Mouse (Mus musculus): ENCODE measurements around the gene Mrpl49. TPM values are rescaled to one million over a fixed set of nuclear protein-coding genes. Genes with fewer than 3 reads are reported as not detected.

The Mrpl49 gene
- polyA plus RNA-seq, 1 experiment from 2014 or later, result 81.7 TPM

DNA sequence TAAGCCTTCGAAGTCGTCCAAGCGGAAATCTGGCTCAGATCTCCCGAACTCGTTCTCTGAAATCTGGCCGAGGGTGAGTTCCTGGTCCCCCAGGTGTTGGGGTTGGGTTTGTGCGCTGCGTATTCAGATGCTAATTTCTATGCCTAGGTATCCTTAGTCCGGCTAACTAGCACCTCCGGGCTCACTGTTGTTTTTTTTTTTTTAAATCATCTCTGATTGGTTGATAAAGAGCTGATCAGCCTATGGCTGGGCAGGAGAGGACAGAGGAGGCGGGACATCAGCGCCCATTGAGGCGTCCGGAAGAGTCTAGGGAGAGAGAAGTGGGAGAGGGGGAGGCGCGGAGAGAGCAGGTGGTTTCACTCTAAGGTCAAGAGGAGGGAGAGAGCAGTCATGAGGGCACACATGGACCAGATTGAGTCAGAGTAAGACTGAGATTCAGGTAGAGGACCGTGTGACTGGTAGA is 27.9 kb upstream of the Mrpl49 start:
- H3K9ac ChIP-seq (ENCODE audit: low read depth, low read length), result peak overlapping the region; percentile 59
- WGBS, result under 1% methylated on average over 17 of the region's 17 CpGs
- peaks cover 6% of the 10 kb centered on the region for H3K4me1 ChIP-seq (replicated peaks; ENCODE audit: control insufficient read depth, insufficient read depth, low read length)
- H3K4me3 ChIP-seq (ENCODE audit: low read depth, low read length), result peak overlapping the region; percentile 78
- H3K27me3 ChIP-seq (ENCODE audit: control insufficient read depth, insufficient read depth, low read length), result no peaks in the 10 kb centered on the region
- peak; percentile 78 for ATAC-seq (ENCODE audit: low FRiP score)
- no peaks in the 10 kb centered on the region for H3K9me3 ChIP-seq (ENCODE audit: control insufficient read depth, low read length)
- peaks cover 3% of the 10 kb centered on the region for H3K36me3 ChIP-seq (ENCODE audit: control insufficient read depth, insufficient read depth, low read length)
- peak overlapping the region; percentile 90 for H3K4me2 ChIP-seq (replicated peaks; ENCODE audit: low read depth, low read length)
- peak; percentile 77 for DNase-seq (ENCODE audit: low spot score)
- H3K27ac ChIP-seq (ENCODE audit: low read depth, low read length), result no peak overlapping the region

DNA sequence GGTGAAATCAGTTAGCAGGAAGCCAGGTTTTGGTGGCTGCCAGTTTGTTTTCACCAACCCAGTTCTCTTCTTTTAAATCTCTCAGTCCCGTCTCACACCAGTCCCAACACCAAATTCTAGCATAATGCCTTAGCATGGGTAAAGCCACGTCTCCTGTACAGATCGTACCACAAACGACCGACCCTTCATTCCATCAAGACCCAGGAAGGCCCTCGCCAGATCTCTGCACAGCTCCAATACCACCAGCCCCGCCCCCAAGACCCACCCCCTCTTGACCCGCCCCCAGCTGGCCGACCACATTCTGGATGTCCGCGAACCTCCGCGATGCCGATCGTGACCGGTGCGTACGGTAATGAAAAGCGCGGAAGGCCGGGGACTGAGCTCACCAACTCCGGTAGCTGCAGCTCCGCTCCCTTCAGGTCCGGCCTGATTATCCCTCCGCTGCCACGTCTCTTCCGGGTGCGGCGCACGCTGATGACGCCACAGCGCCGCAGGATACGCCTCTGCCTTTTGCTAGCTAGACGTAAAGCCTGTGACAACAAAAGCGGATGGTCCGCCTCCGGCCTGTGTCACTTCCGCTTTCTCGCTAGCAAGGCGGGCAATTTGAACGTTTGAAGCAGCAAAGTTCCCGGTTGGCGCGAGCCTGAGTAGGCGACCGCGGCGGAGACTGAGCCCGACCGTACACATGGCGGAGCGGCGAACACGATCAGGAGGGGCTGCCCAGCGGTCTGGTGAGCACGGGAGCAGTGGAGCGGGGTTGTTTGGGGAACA is 27.1 kb upstream of the Mrpl49 start, which contains the start of the genes Zfpl1 and Cdca5:
Gene Zfpl1, minus strand, starts transcription at position 479 of the 771 bp plus-strand sequence.
Gene Cdca5, plus strand, starts transcription at position 506 of the 771 bp plus-strand sequence.
- under 1% methylated on average over 58 of the region's 58 CpGs for WGBS
- DNase-seq (ENCODE audit: low spot score) (peak; percentile 100), ATAC-seq (ENCODE audit: low FRiP score) (peak; percentile 89)
- Histone ChIP-seq H3K4me3 (ENCODE audit: low read depth, low read length) (peak within 1 kb of the TSS; percentile 78), H3K27ac (ENCODE audit: low read depth, low read length) (peak within 1 kb of the TSS; percentile 58; the same call in 1 of the 2 replicates), H3K27me3 (ENCODE audit: control insufficient read depth, insufficient read depth, low read length) (no peaks in the 10 kb centered on the region), H3K9ac (ENCODE audit: low read depth, low read length) (peak within 1 kb of the TSS; percentile 73), H3K9me3 (ENCODE audit: control insufficient read depth, low read length) (no peaks in the 10 kb centered on the region), H3K36me3 (ENCODE audit: control insufficient read depth, insufficient read depth, low read length) (no peaks in the 10 kb centered on the region; the same call in 1 of the 2 replicates), H3K4me2 (replicated peaks; ENCODE audit: low read depth, low read length) (peak within 1 kb of the TSS; percentile 90), H3K4me1 (replicated peaks; ENCODE audit: control insufficient read depth, insufficient read depth, low read length) (peaks cover 6% of the 10 kb centered on the region)

DNA sequence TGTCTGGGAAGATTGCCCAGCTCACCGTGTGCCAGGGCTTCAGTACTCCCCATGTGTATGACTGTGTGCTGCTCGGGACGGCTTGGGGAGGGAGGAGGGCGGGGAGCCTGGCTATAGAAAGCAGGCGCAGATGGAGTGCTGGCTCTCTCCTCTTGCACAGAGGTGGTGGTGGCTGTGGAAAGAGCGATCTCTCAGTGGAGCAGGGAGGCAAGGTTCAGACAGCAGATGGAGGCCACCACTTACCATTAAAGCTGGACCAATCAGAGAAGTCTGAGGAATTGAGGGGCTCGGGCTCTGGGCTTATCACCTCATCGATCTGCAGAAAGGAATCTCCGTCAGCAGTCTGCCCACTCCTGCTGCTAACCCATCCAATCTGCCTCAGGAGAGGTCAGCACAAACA is 24.6 kb upstream of the Mrpl49 start, which contains the start of gene Gm28374:
Gene Gm28374, minus strand, starts transcription at position 101 of the 400 bp plus-strand sequence.
- whole genome bisulfite sequencing, result 90% methylated on average over 9 of the region's 9 CpGs
- Histone ChIP-seq H3K4me1 (replicated peaks; ENCODE audit: control insufficient read depth, insufficient read depth, low read length) (peaks cover 6% of the 10 kb centered on the region), H3K9me3 (ENCODE audit: control insufficient read depth, low read length) (no peaks in the 10 kb centered on the region), H3K9ac (ENCODE audit: low read depth, low read length) (no peak within 1 kb of the TSS), H3K4me2 (replicated peaks; ENCODE audit: low read depth, low read length) (no peak within 1 kb of the TSS), H3K36me3 (ENCODE audit: control insufficient read depth, insufficient read depth, low read length) (no peaks in the 10 kb centered on the region), H3K27me3 (ENCODE audit: control insufficient read depth, insufficient read depth, low read length) (no peaks in the 10 kb centered on the region), H3K4me3 (ENCODE audit: low read depth, low read length) (no peak within 1 kb of the TSS), H3K27ac (ENCODE audit: low read depth, low read length) (no peak within 1 kb of the TSS)
- DNase-seq (ENCODE audit: low spot score), result no peak
- ATAC-seq (ENCODE audit: low FRiP score), result no peak

DNA sequence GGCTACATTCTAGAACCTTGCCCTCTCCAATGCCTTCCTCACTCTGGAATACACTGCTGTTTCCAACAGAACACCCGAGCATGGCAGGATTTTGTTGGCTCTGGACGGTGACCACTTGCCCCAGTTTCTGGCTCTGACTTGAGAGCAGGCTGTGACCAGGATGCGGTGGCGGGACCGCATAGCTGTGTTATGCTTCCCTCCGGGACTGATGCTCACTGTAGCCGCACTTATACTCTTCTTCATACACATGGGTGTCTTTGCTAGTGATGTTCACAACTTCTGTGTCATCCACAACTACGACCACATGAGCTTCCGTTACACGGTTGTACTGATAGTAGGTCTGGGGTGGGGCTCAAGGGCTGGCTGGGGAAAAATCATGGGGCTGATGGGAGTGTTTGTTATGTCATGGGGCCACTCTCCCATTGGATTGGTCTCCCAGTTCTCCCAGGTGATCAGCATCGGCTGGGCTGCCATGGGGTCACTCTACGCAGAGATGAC is 22.4 kb upstream of the Mrpl49 start, which contains the start of gene Tmem262:
Gene Tmem262, plus strand, starts transcription at position 51 of the 498 bp plus-strand sequence.
- Histone ChIP-seq H3K36me3 (ENCODE audit: control insufficient read depth, insufficient read depth, low read length) (no peaks in the 10 kb centered on the region), H3K4me3 (ENCODE audit: low read depth, low read length) (no peak within 1 kb of the TSS), H3K9me3 (ENCODE audit: control insufficient read depth, low read length) (no peaks in the 10 kb centered on the region), H3K4me1 (replicated peaks; ENCODE audit: control insufficient read depth, insufficient read depth, low read length) (peaks cover 12% of the 10 kb centered on the region), H3K4me2 (replicated peaks; ENCODE audit: low read depth, low read length) (no peak within 1 kb of the TSS), H3K9ac (ENCODE audit: low read depth, low read length) (no peak within 1 kb of the TSS), H3K27ac (ENCODE audit: low read depth, low read length) (no peak within 1 kb of the TSS), H3K27me3 (ENCODE audit: control insufficient read depth, insufficient read depth, low read length) (no peaks in the 10 kb centered on the region)
- DNase-seq (ENCODE audit: low spot score), result no peak
- ATAC-seq (ENCODE audit: low FRiP score), result no peak
- WGBS, result 93% methylated on average over 12 of the region's 12 CpGs

DNA sequence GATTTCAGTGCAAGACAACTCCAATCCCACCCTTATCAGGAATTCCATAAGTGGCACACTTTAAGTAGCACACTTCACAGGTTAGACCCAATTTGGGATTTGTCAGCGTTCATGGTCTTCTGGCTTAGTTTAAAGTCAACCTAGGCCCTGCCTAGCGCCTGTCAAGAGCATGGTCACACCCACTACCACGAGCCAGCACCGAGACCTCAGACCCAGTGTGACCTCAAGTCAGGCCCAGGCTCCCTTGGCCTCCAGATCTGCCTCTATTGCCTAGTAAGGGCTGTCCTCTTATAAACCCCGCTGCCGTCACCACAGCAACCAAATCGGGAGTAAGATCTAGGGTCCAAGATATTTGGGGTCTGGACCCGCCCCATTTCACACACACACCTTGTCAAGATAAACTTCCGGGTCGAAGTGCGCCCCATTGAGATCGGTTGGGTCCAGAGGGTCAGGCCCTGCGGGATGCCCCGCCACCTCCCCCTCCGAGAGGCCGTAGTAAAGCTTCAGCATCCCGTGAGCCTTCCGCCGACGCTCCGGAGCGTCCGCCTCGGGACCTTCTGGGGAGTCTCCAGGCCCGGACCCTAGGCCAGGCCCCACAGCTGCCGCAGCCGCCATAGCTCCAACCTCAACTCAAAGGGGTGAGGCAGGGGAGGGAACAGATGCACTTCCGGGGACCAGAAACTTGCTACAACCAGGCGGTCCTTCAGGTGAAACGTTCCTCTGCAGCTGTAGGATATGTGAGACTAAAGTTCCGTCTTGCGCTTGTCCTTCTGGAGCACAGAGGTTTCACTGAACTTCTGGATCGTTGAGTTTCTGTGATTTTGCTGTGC is 19.2 kb upstream of the Mrpl49 start, which contains the start of gene Vps51:
Gene Vps51, minus strand, starts transcription at position 668 of the 830 bp plus-strand sequence.
- H3K9me3 ChIP-seq (ENCODE audit: control insufficient read depth, low read length), result no peaks in the 10 kb centered on the region
- peak within 1 kb of the TSS; percentile 60 for H3K9ac ChIP-seq (ENCODE audit: low read depth, low read length)
- 1% methylated on average over 33 of the region's 33 CpGs for WGBS
- ATAC-seq (ENCODE audit: low FRiP score), result peak; percentile 80
- H3K4me3 ChIP-seq (ENCODE audit: low read depth, low read length), result peak within 1 kb of the TSS; percentile 48
- no peaks in the 10 kb centered on the region for H3K36me3 ChIP-seq (ENCODE audit: control insufficient read depth, insufficient read depth, low read length)
- H3K4me1 ChIP-seq (replicated peaks; ENCODE audit: control insufficient read depth, insufficient read depth, low read length), result peaks cover 5% of the 10 kb centered on the region; the same call in 1 of the 2 replicates
- H3K27me3 ChIP-seq (ENCODE audit: control insufficient read depth, insufficient read depth, low read length), result no peaks in the 10 kb centered on the region
- peak; percentile 88 for DNase-seq (ENCODE audit: low spot score)
- peak within 1 kb of the TSS; percentile 83 for H3K4me2 ChIP-seq (replicated peaks; ENCODE audit: low read depth, low read length)
- H3K27ac ChIP-seq (ENCODE audit: low read depth, low read length), result peak within 1 kb of the TSS; percentile 60; the same call in 1 of the 2 replicates

DNA sequence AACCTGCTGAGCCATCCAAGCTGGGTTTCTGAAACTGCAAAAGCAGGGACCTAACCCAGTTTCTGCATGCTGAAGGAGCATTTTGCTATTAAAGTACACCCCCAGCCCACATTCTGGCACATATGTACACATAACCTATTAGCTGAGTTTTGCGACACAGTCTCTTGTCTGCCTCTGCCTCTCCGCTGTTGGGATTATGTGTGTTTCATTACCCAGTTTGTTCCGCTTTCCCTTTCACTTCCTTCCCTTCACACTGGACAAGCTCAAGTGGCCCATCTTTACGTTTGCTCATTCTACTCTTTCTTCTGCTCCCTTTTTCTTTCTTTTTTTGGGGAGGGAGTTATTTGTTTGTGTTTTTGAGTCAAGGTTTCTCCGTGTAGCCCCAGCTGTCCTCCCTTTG is 16.3 kb upstream of the Mrpl49 start:
- Histone ChIP-seq H3K9me3 (ENCODE audit: control insufficient read depth, low read length) (no peaks in the 10 kb centered on the region), H3K4me2 (replicated peaks; ENCODE audit: low read depth, low read length) (no peak overlapping the region), H3K9ac (ENCODE audit: low read depth, low read length) (no peak overlapping the region), H3K4me3 (ENCODE audit: low read depth, low read length) (no peak overlapping the region), H3K4me1 (replicated peaks; ENCODE audit: control insufficient read depth, insufficient read depth, low read length) (peaks cover 5% of the 10 kb centered on the region; the same call in 1 of the 2 replicates), H3K27me3 (ENCODE audit: control insufficient read depth, insufficient read depth, low read length) (no peaks in the 10 kb centered on the region), H3K36me3 (ENCODE audit: control insufficient read depth, insufficient read depth, low read length) (0 out of 2 replicates have a peak, but pooled peaks cover 5% of the 10 kb centered on the region), H3K27ac (ENCODE audit: low read depth, low read length) (no peak overlapping the region)
- no peak for ATAC-seq (ENCODE audit: low FRiP score)
- WGBS, result 97% methylated on average over 5 of the region's 5 CpGs
- DNase-seq (ENCODE audit: low spot score), result no peak

DNA sequence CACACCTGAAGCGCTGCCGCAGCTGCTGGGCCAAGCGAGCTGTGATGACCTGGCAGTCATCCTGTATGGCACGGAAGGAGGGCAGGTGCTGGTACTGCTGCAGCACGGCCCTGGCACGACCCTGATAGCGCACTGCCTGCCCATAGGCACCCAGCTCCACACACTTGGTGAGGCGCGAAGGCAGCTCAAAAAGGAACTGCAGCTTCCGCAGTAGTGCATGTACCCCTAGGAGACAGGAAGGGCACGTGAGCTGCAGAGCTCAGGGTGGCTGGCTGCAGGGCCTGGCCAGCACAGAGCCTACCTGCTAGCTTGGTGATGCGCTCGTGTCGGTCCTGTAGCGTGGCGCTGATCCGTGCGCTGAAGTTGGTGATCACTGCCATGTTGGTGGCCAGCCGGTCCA is 13.7 kb upstream of the Mrpl49 start:
- Histone ChIP-seq H3K9me3 (ENCODE audit: control insufficient read depth, low read length) (no peaks in the 10 kb centered on the region), H3K27ac (ENCODE audit: low read depth, low read length) (no peak overlapping the region), H3K27me3 (ENCODE audit: control insufficient read depth, insufficient read depth, low read length) (no peaks in the 10 kb centered on the region), H3K36me3 (ENCODE audit: control insufficient read depth, insufficient read depth, low read length) (0 out of 2 replicates have a peak, but pooled peaks cover 5% of the 10 kb centered on the region), H3K9ac (ENCODE audit: low read depth, low read length) (no peak overlapping the region), H3K4me3 (ENCODE audit: low read depth, low read length) (no peak overlapping the region), H3K4me2 (replicated peaks; ENCODE audit: low read depth, low read length) (no peak overlapping the region), H3K4me1 (replicated peaks; ENCODE audit: control insufficient read depth, insufficient read depth, low read length) (peaks cover 10% of the 10 kb centered on the region)
- WGBS, result 94% methylated on average over 19 of the region's 19 CpGs
- ATAC-seq (ENCODE audit: low FRiP score) (no peak), DNase-seq (ENCODE audit: low spot score) (no peak)

DNA sequence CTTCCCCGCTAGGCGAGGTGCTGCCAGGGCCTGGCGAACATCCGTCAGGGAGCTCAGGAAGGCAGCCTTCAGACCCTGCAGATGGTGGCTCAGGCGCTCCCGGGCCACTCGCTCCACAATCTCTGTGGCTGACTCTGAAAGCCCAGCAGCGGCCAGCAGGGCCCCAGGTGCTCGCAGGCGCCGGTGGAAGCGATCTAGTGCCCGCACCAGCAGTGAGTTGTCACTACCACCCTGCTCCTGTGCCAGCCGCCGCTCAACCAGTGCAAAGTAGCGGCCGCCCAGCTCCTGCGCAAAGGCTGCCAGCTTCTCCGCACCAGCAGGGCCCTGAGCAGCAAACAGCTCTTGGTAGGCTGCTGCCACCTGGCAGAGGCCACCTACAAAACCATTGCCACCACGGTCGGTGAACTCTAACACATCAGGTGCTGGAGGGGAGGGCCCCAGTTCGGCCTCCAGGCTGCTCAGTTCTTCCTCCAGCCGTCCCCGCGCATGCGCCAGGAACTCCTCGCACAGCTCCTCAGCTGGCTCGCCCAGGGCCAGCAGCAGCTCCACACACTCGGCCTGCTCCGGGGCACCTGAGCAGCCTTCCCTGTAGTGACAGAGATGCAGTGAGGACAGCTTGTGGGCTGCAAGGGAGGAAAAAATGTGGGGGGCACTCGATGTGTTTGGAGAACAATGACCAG is 13.1 kb upstream of the Mrpl49 start:
- H3K4me1 ChIP-seq (replicated peaks; ENCODE audit: control insufficient read depth, insufficient read depth, low read length), result peaks cover 7% of the 10 kb centered on the region
- ATAC-seq (ENCODE audit: low FRiP score) (no peak), DNase-seq (ENCODE audit: low spot score) (no peak)
- no peaks in the 10 kb centered on the region for H3K27me3 ChIP-seq (ENCODE audit: control insufficient read depth, insufficient read depth, low read length)
- H3K4me2 ChIP-seq (replicated peaks; ENCODE audit: low read depth, low read length), result no peak overlapping the region
- no peak overlapping the region for H3K9ac ChIP-seq (ENCODE audit: low read depth, low read length)
- no peaks in the 10 kb centered on the region for H3K9me3 ChIP-seq (ENCODE audit: control insufficient read depth, low read length)
- H3K36me3 ChIP-seq (ENCODE audit: control insufficient read depth, insufficient read depth, low read length), result 0 out of 2 replicates have a peak, but pooled peaks cover 5% of the 10 kb centered on the region
- 94% methylated on average over 31 of the region's 31 CpGs for WGBS
- H3K4me3 ChIP-seq (ENCODE audit: low read depth, low read length), result no peak overlapping the region
- no peak overlapping the region for H3K27ac ChIP-seq (ENCODE audit: low read depth, low read length)

Measured in hindbrain, embryonic 11.5 days (tissue).